Mouse (Mus musculus) NIH3T3 (cell line): Measurements from ENCODE around the gene Fam107b.

Experiments used
- DNase-seq: peaks from one replicate; pipeline ENCODE4 v3.0.0-alpha.2; 2012; ENCODE audit warnings: low read depth

The Fam107b gene

DNA sequence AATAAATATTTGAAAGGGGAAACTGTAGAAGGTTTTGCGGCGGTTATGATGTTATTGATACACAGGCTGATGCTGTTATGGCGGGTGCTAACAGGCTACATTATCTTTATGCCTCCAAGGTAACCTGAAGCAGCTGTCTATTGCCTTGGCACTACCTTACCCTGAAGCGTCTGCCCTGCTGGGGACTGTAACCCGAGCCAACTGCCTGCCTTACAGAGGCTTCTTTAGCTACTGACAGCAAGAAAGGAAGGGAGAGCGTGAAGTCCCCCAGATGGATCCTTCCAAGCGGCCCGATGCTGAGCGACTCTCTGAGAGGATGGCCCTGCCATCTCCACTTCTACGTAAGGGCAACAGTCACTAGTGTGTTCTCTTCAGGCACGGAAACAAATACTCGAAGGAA, at the start of gene Fam107b:
Gene Fam107b, plus strand, starts transcription at position 303 of the 400 bp plus-strand sequence.
- DNase-seq, result no peak

DNA sequence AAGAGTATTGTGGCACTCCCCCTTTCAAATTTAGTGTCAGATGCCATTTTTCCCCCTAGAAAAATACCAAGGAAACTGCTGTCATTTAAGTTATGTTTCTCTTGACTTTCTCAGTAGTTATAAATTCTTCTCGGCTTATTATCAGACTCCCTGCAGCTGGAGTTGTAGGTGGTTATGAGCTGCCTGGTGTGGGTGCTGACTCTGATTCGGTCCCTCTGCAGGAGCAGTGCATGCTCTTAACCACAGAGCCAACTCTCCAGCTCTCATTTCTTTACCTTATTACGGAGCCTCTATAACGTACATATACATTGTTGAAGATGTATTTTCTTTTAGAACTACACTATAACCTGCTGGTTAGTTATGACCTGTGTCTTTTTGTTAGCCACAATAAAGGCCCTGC, 47.7 kb upstream of the Fam107b start:
- no peak for DNase-seq

DNA sequence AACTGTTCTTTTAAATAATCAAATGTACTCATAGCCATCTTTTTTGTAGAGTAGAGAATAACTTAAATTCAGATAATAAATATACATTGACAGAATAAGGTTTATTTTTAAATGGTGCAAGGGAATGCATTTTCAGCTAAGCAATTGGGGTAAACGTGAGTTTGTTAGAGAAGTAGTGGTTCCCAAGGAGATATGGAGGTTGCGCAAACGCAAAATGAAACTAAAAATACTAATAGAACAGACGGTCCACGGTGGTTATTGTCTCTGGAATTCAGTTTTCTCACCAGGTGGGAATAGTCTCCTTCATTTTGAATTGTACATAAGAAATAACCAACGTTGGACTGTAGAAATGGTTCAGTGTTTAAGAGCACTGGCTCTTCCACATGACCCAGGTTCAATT, 44.0 kb upstream of the Fam107b start:
- DNase-seq, result no peak

DNA sequence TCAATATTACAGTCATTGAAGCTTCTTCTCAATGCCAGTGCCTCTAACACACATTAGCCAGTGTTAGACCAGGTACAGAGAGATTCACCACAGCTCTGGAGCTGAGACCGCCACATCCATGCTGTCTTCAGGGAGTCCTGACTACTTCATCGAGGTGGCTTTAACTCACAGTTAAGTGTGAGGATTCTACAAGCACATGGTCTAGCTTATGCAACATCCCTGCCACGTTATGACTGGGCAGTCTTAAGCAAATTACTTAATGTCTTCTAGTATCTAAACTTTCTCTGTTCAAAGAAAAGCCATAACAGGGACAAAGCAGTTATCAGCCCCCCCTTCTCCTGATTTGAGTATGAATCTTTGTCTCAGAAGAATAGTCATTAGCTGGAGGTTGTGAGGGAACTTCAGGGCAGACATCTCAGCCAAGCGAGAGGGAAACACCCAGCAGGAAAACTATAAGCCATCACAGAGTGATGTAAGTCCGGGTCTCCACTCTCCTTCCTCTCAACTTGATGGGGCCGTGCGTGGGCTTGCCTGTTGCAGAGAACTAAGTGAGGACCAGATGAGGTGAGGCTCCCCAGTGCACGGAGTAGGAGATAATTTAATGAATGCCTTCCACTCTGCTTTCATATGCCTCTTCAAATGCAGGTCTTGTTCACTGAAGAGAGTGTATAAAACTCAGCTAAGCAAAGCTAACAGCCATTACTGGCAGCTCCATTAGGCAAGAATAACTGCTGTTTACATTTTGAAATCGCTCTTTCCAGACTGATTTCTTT, 28.8 kb upstream of the Fam107b start:
- DNase-seq, result no peak

DNA sequence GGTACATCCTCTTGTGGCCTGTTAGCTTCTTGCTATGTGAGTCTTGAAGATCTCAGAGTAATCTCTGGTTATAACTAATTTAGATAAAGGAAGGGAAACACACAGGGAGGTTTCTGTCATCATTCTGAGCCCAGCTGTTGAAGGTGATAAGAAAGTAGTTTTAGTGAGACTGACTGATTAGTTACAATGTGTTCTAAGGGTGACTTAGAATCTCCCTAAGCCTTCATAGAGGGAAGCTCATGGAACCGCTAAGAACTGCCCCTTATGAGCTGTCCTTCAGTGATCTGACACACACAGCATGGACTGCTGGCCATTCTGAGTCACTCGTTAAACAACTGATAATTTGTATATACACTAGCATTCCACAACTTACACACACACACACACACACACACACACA, 24.2 kb upstream of the Fam107b start:
- DNase-seq, result no peak

DNA sequence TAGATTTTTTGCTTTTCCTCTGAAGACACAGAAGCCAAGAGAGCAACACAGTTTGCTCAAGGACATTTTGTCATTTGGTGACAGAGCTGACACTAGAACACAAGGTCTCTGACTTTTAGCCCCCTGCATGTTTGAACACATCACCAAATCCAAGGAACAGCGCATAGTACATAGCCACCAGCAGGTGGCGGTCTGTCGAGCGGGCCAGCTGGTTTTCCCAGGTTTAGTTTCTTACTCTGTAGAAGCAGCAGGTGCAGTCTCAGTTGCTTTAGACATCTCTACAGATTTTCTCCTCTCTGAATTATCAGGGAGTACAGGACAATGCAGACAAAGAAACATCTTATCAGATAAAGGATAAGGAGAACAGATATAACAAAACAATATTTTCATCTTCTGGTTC, 23.7 kb upstream of the Fam107b start:
- DNase-seq, result peak; percentile 83

DNA sequence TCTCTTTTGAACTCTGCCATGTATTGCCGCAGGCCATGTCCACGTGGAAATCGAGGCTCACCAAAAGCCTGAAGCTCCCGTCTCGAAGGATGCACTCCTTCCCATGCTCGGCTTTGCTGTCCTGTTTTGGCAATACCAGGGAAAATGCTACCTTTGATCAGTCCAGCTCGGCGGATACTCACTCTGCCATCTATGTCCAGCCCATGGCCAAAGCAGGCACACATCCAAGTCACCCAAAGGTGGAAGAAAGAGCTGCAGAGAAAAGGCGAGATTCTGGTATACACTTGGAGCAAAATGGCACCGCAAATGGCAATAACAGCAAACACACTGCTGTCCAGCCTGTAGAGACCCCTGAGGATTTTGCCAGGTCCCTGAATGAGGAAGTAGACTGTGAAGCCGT, 318 bp downstream of the Fam107b start:
- DNase-seq, result no peak

DNA sequence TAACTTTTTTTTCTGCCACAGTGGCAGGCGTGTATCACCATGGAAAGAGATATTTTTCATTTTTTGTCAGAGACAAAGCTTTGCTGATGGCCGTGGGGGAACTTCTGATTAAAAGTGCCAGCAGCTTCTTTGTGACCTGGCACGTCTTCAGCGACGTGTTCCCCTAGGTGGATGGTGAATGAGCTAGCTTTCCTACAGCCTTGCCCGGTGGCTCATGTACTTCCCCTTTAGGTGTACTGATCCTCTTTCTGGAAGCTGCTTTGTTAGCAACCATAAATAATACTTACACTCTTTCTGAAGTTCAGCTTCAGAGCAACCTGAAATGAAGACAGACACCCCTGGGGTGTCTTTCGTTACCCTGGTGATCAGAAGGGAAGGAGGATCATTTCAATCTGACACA, 3.6 kb downstream of the Fam107b start:
- no peak for DNase-seq

DNA sequence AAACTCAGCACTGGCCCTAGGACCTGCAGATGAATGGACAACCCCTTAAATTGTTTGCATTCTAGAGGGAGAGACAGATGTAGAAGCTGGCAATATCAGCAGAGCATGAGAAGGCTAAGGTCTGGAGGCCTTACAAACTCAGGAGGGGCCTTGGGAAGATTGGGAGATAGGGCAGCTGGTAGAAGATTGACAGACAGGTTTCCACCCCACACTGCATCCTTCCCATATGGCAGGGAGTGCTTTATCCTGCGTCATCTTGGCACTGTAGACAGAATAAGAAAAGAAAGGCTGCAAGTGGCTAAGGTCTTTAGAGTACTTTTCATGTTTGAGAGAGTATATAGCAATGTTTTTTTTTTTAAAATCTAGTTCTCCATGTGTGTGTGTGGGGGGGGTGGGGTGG, 4.9 kb downstream of the Fam107b start:
- DNase-seq, result no peak

DNA sequence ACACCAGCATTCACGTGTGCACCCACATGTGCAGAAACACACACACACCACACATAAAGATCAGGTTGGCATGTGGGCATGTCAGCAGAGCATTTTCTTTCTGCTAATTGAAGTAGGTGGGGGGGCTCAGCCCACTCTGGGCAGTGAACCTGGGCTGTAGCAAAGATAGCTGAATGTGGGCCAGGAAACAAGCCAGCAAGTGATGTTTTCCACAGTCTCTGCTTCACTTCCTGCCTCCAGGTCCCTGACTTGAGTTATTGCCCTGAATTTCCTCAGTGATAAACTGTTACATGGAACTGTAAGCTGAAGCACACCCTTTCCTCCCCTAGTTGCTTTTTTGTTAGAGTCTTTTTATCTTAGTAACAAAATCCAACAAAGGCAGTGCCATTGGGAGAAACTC, 6.1 kb downstream of the Fam107b start:
- no peak for DNase-seq

DNA sequence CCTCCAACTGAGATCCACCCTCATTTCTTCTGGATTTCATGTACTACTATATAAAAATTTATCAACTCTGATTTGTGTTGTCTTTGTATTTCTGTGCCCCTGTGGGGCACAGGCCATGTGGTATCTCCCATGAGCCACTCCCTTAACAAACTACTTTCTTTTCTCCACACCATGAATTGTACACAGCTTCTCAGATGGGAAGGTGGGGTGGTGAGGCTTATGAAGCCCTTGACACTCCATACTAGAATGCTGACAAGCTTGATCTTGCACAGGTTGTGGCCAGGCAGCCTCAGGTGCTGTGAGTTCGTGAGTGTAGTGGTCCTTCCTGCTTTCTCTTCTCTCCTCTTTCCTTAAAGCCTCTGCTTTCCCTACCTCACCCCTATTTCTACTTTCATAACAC, 6.9 kb downstream of the Fam107b start:
- DNase-seq, result no peak

DNA sequence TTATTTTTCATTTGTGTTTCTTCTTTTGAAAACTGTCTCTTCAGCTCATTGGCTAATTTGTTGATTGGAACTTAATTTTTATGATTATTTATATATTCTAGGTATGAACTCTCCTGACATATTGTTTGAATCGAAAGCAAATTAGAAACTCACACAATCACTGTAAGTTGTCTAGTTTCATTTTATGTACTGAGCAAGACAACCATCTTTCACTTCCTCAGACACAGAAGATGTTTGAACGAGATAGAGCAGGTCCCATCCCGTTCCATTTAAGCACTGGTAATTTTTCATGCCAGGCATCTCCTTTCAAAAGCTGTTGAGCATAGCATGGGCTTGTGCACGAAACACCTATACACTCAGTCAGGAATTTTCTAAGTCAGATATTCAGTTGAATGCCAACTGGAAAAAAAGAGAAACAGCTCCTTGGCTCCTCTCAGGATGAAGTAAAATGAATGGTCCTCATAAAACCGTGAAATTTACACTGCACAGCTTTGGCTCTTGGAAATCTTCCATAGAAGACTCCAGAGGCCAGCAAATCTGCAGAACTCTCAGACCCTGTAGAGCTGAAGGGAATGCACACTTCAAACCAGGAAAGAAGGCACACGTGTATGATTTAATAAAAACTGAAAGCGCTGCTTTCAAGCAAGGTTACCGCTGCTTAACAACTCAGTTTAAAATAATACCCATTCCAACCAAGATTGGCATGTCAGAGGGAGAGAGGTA, 8.1 kb downstream of the Fam107b start:
- no peak for DNase-seq

DNA sequence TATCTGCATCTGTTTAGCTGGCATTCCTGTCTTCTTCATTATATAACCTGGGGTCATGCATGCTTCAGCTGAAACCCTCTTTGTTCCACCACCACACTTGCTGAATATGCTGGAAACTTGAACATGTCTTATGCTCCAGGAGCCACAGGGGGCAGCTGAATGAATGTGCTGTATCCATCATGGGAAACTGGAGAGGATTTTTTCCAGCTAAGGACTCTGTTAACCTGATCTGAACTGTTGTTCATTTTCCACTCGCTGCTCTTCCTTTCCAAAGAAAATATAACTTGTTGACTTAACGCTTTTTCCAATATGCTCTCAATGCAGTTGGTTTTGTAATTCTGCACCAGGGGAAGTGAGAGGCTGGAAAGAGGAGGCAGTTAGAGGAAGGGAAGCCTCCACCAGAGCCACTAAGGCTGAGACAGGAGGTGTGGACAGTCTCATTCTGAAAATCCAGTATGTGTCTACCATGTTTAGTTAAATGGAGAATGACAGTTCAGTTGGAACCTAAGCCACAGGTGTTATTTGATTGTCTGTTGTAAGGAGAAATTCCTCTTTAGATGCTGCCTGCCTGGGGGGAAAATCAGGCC, 9.1 kb downstream of the Fam107b start:
- DNase-seq, result peak; percentile 12

DNA sequence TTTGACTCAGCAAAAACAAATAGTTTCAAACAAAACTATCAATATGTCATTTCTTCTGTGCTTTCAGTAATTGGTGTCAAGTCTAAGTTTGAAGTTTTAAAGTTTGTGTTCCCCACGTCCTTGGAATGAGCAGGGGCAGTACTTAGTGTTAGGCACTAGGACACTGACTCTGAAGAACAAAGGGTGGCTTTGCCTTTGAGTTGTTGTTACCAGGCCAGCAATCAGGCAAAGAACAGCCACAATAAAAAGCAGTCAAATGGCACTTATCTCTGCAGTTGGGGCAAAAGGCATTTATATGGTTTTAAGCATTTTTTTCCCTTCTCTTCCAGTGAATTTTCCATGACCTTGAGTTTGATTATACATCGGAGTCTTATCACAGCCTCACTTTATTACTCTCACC, 12.5 kb downstream of the Fam107b start:
- DNase-seq, result no peak

DNA sequence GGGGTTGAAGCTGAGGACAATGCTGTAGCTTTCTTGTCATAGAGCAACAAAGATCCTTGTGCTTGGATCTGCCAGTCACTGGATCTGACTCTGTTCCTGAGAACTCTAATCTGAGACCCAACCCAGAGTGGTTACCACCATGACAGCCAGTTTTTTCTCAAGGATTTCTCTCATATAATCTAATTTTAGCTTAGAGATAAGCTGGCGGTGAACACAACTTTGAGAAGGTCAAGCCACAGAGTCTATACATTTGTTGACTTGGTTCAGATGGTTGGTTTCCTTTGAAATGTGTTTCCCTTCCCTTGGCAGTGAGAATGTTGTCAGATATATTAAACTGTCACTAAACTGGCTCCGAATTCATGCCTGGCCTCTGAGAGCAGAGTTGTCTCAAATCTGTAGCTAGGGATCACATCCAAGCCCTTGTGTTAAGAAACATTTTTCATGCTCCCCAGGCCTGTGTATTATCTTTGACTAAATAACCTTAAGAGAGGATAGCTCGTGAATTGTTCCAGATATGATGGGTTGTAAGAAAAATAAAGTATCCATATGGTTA, 15.0 kb downstream of the Fam107b start:
- DNase-seq, result no peak

DNA sequence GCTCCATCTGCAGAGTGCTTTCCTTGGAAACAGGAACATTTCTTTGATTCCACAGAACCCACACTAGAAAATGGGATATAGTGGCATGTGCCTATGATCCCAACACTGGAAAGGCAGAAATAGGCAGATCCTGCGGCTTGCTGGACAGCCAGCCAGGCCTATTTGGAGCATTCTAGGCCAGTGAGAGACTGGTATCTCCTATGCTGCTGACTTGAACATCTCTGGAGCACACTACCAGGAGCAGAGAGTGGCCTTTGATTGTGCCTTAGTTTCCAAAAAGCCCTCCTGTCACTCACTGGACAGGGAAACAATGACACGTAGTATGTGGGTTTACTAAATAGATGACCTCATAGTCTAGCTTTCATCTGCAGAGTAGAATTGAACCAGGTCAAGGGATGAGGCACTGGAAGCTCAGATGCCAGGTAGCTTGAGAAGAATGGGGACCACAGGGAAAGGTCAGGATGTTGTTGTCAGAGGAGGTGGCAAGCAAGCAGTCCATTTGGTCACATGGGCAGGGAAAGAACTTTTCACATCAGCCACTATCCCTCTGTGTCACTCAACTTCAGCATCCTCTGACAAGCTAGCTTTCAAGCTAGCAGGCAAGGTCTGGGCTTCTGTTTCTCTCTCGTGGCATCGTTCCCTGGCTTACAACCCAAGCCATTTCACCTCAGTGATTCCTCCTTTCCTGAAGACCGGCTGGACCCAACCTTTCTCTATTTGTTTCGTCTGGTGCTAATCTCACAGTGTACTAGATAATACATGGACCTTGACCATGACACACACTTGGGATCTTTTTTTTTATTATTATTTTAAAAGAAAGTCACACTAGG, 20.0 kb downstream of the Fam107b start:
- no peak for DNase-seq

DNA sequence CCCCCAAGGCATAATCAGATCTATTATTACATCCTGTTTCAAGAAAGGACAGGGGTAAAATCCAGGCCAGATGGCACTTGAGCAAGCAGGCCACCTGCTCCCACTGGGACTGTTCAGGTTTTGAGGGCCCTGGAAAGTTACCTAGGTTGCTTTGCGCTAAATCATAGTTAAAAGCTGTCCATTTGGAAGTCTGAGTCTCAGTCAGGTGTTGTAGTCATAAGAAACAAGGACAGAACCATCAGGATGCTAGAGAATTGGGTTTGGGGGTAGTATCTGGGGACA, 20.6 kb downstream of the Fam107b start:
- no peak for DNase-seq

DNA sequence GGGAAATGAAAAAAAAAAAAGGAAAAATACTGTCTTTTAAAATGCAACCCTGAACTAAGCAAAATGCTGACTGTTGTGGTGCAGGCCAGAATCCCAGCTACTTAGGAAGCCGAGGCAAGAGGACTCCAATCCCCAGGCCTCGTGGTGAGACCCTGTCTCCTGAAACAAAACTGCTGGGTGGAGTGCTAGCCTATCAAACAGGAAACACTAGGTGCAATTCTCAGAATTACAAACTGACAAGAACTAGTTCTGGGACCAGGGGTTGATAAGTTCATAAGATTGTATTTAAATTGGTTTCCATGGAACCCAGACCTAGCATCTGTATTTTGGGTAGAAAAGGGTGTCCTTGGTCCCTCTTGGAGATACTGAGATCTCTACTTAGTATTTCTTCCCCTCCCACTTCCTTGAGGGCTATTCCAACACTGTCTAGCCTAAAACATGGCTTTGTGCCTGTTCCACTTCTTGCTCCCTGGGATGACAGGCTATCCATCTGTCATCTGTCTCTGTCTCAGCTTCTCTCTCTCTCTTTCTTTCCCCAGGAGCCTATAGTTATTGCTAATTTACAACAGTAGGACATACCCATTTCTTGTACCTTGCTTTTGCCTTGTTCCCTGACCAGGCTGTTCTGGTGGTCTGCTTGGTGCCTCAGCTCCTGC, 24.5 kb downstream of the Fam107b start:
- no peak for DNase-seq

DNA sequence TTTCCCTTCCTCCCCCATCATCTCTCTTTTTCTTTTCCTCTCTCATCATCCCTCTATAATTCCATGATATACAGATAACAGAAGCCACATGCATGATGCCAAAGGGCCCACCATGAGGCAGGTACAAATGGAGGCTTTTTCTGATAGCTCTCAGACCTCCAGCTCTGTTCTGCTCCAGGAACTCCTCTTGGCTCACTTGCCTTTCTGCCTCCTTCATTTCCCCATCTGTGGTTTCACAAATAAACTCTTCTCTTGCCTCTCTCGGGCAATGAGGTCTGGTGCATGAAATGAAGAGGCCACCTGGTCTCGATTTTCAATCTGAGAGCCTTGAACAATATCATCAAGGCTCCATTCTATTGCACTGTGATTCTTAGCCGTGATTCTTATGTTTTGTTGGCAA, 30.1 kb downstream of the Fam107b start:
- no peak for DNase-seq

DNA sequence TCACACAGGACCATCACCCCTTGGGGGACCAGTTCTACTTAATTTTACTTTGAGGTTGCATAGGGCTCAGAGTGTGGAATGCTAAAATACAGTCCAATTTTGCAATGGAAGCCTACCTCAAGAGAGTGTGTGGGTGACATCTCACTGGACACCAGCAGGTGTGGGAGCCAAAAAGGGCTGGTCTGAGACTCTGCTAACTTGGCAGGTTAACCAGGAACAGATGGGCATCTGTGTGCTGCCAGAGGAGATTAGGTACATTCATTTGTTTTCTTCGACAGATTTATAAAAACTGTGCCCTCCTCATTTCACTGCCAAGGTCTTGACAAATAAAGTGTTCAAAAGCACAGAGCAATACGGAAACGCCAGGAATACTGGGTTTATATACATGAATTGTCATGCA, 32.3 kb downstream of the Fam107b start:
- no peak for DNase-seq

DNA sequence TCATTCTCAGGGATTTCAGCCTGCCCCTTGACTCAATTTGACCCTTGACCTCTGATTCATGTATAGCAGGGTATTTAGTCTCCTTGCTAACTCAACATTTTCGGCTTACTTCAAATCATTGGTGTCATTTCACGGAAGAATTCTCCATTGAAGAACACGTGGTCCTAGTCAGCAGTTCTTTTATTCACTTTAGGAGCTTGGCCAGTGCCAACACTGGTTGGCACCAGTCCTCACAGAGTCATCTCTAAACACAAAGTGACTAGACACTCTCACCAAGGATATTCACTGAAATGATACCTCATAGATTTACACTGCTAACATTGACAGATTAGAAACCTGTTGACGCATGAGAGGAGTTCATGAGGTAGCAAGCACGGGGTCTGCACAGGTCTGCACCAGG, 32.9 kb downstream of the Fam107b start:
- DNase-seq, result no peak
